Mouse (Mus musculus) kidney, postnatal 0 days (tissue): ENCODE results near the gene Clint1. TPM values are rescaled to one million over a fixed set of nuclear protein-coding genes. Genes with fewer than 3 reads are reported as not detected.

ENCODE experiments used
- ATAC-seq: fragments of 200-750 bp; cut with Nextera tagmentation; replicated peaks from 2 replicates; pipeline ENCODE4 v1.8.0; 2017; ENCODE audit warnings: low read depth, moderate number of reproducible peaks, moderate TSS enrichment, moderate library complexity; ENCODE audit not compliant: low FRiP score
- DNase-seq: peaks from one replicate; pipeline ENCODE4 v3.0.0-alpha.2; 2016; ENCODE audit warnings: low spot score
- H3K27ac ChIP-seq: fragments of 300-500 bp; sonication (generic); 2 replicates; pipeline ENCODE4 v1.5.1; 2014; ENCODE audit warnings: mild to moderate bottlenecking
- H3K27me3 ChIP-seq: fragments of 300-500 bp; sonication (generic); 2 replicates; pipeline ENCODE4 v1.6.1; 2014; ENCODE audit warnings: low read length, mixed read lengths; ENCODE audit not compliant: insufficient read depth
- H3K36me3 ChIP-seq: fragments of 300-500 bp; sonication (generic); 2 replicates; pipeline ENCODE4 v1.6.1; 2014; ENCODE audit warnings: low read length, mixed read lengths; ENCODE audit not compliant: insufficient read depth
- H3K4me1 ChIP-seq: fragments of 300-500 bp; sonication (generic); replicated peaks from 2 replicates; pipeline ENCODE4 v1.6.1; 2014; ENCODE audit warnings: antibody characterized with exemption, low read length, mixed read lengths; ENCODE audit not compliant: insufficient read depth
- H3K4me2 ChIP-seq: fragments of 300-500 bp; sonication (generic); 2 replicates; pipeline ENCODE4 v1.6.1; 2014; ENCODE audit warnings: mild to moderate bottlenecking, low read length, moderate library complexity, mixed read lengths
- H3K4me3 ChIP-seq: fragments of 300-500 bp; sonication (generic); replicated peaks from 2 replicates; pipeline ENCODE4 v1.5.1; 2014; ENCODE audit warnings: low read depth, low read length
- H3K9ac ChIP-seq: fragments of 300-500 bp; sonication (generic); 2 replicates; pipeline ENCODE4 v1.6.1; 2014; ENCODE audit warnings: low read depth, low read length
- H3K9me3 ChIP-seq: fragments of 300-500 bp; sonication (generic); replicated peaks from 2 replicates; pipeline ENCODE4 v1.6.1; 2016; ENCODE audit warnings: low read length, inconsistent platforms, mixed read lengths
- CTCF ChIP-seq: IDR thresholded peaks from 2 replicates; pipeline ENCODE4 v1.5.1; 2016; ENCODE audit warnings: antibody characterized with exemption, low read depth, mild to moderate bottlenecking, moderate library complexity
- WGBS: fragments of 180-500 bp; shearing (Covaris S2); extraction: QIAGEN DNeasy Blood & Tissue Kit; methylation state at CpG from one replicate; pipeline ENCODE4 v1.1.7; 2014; 5-methylcytosine and 5-hydroxymethylcytosine counted together
- polyA plus RNA-seq: library from polyadenylated mRNA; unstranded; fragments of >200 nt; fragmentation: Nextera tagmentation; extraction: Ambion mirVana; gene quantifications from 2 replicates; pipeline ENCODE4 v1.2.1, GENCODE M21; 2015

The Clint1 gene
- polyA plus RNA-seq, 1 experiment from 2014 or later = 88.4 TPM

DNA sequence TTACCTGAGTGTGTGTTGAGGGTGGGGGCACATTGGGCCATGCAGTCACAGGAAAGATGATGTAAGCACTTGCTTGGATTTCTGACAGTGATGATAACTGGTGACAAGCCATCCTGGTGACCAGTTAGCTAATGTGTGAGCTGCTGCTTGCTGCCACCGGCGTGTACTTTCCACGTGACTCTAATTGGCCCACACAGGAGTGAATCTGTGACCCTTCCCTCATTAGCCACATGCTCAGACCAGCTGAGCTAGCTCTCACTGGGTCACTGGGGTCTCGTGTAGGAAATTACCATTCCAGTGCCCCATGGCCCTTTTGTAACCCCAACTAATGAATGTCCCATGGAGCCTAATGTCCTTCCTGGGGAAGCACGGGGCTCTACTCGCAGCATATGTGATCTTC is 73.6 kb downstream of the Clint1 start:
- Histone ChIP-seq H3K9me3 (no peaks in the 10 kb centered on the region), H3K27me3 (no peaks in the 10 kb centered on the region), H3K36me3 (no peaks in the 10 kb centered on the region), H3K4me3 (no peak overlapping the region), H3K27ac (no peak overlapping the region), H3K4me1 (0 out of 2 replicates have a peak, but pooled peaks cover 3% of the 10 kb centered on the region), H3K9ac (no peak overlapping the region), H3K4me2 (no peak overlapping the region)
- DNase-seq (no peak), ATAC-seq (no peak)
- no peak for TF ChIP-seq CTCF
- WGBS = 63% methylated on average over 6 of the region's 6 CpGs

DNA sequence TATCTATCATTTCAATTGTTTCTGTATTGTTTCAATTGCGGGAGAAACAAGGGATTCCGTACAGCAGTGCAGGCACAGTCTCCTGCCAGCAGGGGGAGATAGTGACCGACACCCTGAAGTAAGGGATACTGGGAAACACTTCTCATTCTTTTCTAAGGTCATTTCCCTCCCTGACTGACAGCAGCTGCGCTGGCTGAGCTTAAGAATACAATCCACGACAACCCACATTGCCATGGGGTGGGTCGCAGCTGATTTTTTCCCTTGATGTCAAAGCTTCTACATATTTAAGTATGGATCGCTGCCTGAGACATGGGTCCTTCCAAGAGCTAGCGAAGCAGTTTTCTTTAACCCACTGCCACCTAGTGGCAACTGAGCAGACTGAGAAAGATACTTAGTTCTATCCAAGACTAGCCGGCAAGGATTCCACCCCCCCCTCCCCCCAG is 74.8 kb downstream of the Clint1 start:
- H3K9me3 ChIP-seq = no peaks in the 10 kb centered on the region
- peak overlapping the region; percentile 58 for H3K4me2 ChIP-seq
- H3K4me1 ChIP-seq = no peaks in the 10 kb centered on the region
- no peak overlapping the region for H3K27ac ChIP-seq
- peak; percentile 88 for ATAC-seq
- H3K36me3 ChIP-seq = no peaks in the 10 kb centered on the region
- TF ChIP-seq CTCF = peak; percentile 91
- H3K9ac ChIP-seq = no peak overlapping the region
- peak overlapping the region; percentile 29 for H3K4me3 ChIP-seq
- H3K27me3 ChIP-seq = no peaks in the 10 kb centered on the region
- under 1% methylated on average over 9 of the region's 9 CpGs for WGBS
- peak; percentile 94 for DNase-seq

DNA sequence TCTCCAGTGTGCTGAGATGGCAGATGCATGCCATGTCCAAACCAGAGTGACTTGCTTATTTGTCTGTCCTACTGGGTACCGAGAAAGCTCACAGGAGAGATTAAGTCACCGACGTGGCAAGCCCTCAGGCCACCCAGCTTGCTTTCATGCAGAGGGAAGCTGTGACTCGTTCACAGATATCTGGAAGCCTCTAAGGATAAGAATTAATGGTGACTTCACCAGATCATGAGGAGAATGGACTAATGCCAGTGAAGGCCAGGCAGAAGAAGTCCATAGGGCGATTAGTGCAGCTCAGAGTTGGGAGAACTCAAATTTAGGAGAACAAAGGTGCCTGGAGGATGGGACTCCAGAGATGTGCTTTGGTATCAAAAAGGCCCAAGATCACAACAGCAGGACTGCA is 75.6 kb downstream of the Clint1 start:
- no peaks in the 10 kb centered on the region for H3K27me3 ChIP-seq
- H3K9me3 ChIP-seq = no peaks in the 10 kb centered on the region
- no peak overlapping the region for H3K27ac ChIP-seq
- no peak overlapping the region for H3K4me2 ChIP-seq
- WGBS = 68% methylated on average over 5 of the region's 5 CpGs
- no peaks in the 10 kb centered on the region for H3K36me3 ChIP-seq
- H3K4me3 ChIP-seq = no peak overlapping the region
- no peaks in the 10 kb centered on the region for H3K4me1 ChIP-seq
- H3K9ac ChIP-seq = no peak overlapping the region
- no peak for TF ChIP-seq CTCF
- no peak for ATAC-seq
- DNase-seq = no peak

DNA sequence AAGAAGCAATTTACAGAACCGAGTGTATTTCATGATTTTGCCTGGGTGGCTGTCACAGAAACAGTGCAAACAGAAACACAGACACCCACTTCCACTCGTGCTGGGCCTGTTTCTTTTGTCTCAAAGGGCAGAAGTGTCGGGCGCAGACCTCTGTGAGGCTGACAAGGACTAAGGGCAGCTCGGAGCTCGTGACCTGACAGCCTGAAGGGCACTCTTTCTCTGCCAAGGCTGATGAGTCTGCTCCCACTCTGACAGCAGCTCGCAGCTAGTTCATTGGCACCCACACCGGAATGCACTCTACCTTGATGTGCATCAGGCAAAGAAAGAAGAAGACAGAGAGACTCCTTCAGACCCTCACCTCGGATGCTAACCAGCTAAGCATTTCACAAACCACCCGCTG is 77.7 kb downstream of the Clint1 start:
- 87% methylated on average over 10 of the region's 10 CpGs for WGBS
- 0 out of 2 replicates have a peak, but pooled peaks cover 7% of the 10 kb centered on the region for H3K36me3 ChIP-seq
- H3K4me1 ChIP-seq = no peaks in the 10 kb centered on the region
- H3K9ac ChIP-seq = no peak overlapping the region
- H3K27me3 ChIP-seq = no peaks in the 10 kb centered on the region
- DNase-seq (no peak), ATAC-seq (no peak)
- TF ChIP-seq CTCF = no peak
- no peak overlapping the region for H3K4me2 ChIP-seq
- H3K4me3 ChIP-seq = no peak overlapping the region
- no peak overlapping the region for H3K27ac ChIP-seq
- no peaks in the 10 kb centered on the region for H3K9me3 ChIP-seq

DNA sequence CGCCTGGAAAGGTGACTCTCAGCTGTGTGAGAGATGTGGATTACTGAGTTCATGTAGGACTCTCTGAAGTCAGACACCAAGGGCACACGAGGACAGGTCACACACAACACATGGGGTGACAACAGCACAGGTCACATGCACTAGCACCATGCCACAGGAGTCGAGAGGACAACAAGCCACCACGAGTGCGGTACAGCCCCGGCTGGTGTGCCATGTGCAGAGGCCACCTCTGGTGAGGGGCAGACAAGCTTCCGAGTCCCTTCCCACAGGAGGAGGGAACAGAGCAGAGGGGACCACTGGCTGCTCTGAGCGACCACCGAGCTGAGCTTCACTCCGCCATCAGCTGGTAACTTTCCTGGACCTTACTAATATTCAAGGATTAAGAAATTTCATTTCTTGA is 80.9 kb downstream of the Clint1 start:
- no peak for TF ChIP-seq CTCF

DNA sequence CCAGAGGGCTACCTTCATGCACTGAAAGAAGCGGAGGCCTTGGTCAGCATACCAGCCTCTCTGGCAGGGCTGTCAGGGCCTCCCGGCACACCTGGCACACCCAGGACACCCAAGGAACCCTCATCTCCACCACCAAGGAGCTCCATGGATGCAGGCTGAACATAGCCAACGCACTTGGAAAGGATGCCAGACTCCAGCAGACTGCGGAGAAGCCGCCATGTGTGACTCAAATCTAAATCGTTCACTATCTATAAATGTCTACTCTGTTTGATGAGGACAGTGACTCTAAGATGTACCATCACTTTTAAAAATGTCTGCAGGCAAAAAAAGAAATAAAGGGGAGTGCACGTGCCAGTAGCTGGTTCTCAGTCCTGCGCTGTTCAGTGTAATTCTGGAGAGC is 85.6 kb downstream of the Clint1 start:
- no peak overlapping the region for H3K4me3 ChIP-seq
- H3K27me3 ChIP-seq = no peaks in the 10 kb centered on the region
- peaks cover 20% of the 10 kb centered on the region; the same call in 1 of the 2 replicates for H3K36me3 ChIP-seq
- no peak for TF ChIP-seq CTCF
- ATAC-seq (no peak), DNase-seq (no peak)
- H3K27ac ChIP-seq = no peak overlapping the region
- H3K4me2 ChIP-seq = no peak overlapping the region
- WGBS = 93% methylated on average over 8 of the region's 8 CpGs
- H3K9ac ChIP-seq = no peak overlapping the region
- no peaks in the 10 kb centered on the region for H3K9me3 ChIP-seq
- no peaks in the 10 kb centered on the region for H3K4me1 ChIP-seq

More for the DNA sequence above, 80.9 kb downstream of the Clint1 start:
- H3K36me3 ChIP-seq = peaks cover 20% of the 10 kb centered on the region; the same call in 1 of the 2 replicates
- no peak overlapping the region for H3K9ac ChIP-seq
- no peak overlapping the region for H3K27ac ChIP-seq
- H3K4me1 ChIP-seq = no peaks in the 10 kb centered on the region
- no peak overlapping the region for H3K4me3 ChIP-seq
- ATAC-seq (no peak), DNase-seq (no peak)
- H3K27me3 ChIP-seq = no peaks in the 10 kb centered on the region
- H3K9me3 ChIP-seq = no peaks in the 10 kb centered on the region
- 91% methylated on average over 10 of the region's 10 CpGs for WGBS
- no peak overlapping the region for H3K4me2 ChIP-seq

DNA sequence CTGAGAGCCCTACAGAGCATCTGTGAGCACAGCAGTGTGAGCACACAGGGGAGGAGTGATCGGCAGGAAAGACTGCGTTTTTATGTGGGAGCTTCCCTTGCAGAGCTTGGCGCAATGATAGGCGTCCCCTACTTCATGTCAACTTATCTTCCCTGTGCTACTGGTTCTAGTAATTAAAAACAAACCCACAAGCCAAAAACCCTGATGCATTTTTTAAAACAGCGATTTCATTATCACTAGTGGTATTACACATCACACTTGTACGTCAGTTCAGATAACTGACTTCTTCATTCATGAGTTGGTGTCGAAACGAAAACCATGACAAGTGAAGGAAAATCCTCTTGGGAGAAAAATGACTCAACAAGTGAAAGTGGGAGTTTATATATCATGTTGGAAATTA is 87.1 kb downstream of the Clint1 start:
- H3K36me3 ChIP-seq = peaks cover 13% of the 10 kb centered on the region; the same call in 1 of the 2 replicates

More for the DNA sequence above, 87.1 kb downstream of the Clint1 start:
- 87% methylated on average over 8 of the region's 8 CpGs for WGBS
- H3K4me1 ChIP-seq = no peaks in the 10 kb centered on the region
- ATAC-seq = no peak
- H3K27me3 ChIP-seq = no peaks in the 10 kb centered on the region
- no peak for TF ChIP-seq CTCF
- H3K9ac ChIP-seq = no peak overlapping the region
- no peaks in the 10 kb centered on the region for H3K9me3 ChIP-seq
- H3K4me2 ChIP-seq = no peak overlapping the region
- no peak overlapping the region for H3K27ac ChIP-seq
- no peak for DNase-seq
- H3K4me3 ChIP-seq = no peak overlapping the region
